Mouse (Mus musculus) adrenal gland, postnatal 14 days (tissue): ENCODE data around the gene Lactb. TPM values are rescaled to one million over a fixed set of nuclear protein-coding genes. Genes with fewer than 3 reads are reported as not detected.
"Not testable (repeated sequence)": the region's sequence is repeated elsewhere in the genome, so short reads cannot be mapped to it uniquely, and the experiment has no call there.

Source experiments
- DNase-seq: peaks from one replicate; pipeline ENCODE4 v3.0.0; 2021; ENCODE audit warnings: mixed read lengths
- total RNA-seq: library from RNA; stranded (reverse); gene quantifications from 2 replicates; pipeline ENCODE4 v1.2.3, GENCODE M21; 2021

Lactb gene
- total RNA-seq, 1 experiment from 2014 or later, result 20.8 TPM

DNA sequence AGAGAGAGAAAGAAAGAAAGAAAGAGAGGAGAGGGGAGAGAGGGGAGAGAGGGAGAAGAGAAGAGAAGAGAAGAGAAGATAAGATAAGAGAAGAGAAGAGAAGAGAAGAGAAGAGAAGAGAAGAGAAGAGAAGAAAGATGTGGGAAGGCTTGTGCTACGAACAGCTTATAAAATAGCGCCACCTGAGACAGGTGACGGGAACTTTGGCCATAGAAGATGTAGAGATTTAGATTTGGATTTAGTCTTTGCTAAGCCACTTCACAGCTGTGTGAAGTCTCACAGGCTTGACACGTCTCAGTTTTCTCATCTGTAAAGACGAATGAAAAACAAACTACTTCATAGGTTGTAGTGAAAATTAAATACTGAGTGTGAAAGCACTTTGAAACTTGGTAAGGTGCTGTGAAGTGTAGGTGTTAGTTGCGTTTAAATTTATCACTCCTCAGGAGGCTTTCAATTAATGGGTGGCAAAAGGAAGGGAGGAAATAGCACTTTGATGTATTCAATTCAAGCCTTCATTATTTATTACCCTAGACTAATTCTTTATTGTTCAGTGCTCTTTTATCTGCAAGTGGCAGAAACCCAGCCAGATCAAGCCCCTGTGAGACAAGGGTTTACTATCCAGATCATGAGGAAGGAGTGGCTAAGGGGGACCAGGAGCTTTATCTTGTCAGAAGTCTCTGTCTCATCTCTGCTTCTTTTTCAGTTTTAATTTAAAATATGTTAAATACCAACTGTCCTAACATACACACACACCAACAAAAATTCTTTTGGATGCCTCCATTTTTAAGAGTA lies 54.6 kb downstream of the Lactb start:
- DNase-seq, result no peak

DNA sequence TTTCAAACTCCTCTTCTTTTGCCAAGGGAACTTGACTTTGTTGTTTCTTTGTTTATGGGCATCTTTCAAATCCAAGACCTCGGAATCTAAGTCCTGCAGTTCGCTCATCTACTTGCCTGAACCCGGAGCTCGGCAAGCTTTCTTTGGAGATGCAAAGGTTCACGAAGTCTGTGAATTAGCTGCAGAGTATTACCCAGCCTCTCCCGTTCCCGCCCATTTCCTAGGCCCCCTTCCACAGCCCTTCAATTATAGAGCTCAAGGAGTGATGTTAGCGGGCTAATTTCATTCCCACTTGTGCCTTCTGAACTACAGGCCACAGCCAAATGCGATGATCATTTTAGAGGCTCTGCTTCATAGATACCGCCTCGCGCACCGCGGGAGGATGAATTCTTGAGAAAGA lies 55.3 kb downstream of the Lactb start:
- DNase-seq, result no peak

DNA sequence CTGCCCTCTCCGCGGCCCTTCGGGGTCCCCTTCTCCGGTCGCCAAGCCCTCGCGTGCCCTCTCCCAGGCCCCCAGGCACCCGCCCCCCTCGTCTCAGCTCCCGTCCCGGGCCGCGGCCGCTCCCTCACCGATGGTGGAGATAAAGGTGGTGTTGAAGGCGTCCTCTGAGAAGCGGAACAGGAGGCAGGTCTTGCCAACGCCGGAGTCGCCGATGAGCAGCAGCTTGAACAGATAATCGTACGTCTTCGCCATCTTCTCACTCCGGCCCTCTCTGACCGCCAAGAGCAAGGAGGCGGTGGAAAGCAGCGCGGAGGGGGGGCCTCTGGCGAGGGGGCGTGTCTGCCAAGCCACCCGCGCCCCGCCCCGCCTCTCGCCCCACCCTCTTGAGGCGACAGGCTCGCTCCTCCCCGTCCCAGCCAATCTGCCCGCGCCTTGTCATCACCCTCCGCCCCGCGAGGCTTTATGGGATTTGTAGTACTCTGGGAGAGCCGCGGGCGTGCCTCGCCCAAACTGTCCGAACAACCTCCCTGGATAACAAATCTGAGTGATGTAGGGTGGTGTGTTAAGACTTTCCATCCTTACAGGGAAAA lies 55.8 kb downstream of the Lactb start, which contains the start of gene Rab8b:
TSS of gene Rab8b (minus strand) at position 306 of the 590 bp plus-strand sequence.
- peak; percentile 99 for DNase-seq

DNA sequence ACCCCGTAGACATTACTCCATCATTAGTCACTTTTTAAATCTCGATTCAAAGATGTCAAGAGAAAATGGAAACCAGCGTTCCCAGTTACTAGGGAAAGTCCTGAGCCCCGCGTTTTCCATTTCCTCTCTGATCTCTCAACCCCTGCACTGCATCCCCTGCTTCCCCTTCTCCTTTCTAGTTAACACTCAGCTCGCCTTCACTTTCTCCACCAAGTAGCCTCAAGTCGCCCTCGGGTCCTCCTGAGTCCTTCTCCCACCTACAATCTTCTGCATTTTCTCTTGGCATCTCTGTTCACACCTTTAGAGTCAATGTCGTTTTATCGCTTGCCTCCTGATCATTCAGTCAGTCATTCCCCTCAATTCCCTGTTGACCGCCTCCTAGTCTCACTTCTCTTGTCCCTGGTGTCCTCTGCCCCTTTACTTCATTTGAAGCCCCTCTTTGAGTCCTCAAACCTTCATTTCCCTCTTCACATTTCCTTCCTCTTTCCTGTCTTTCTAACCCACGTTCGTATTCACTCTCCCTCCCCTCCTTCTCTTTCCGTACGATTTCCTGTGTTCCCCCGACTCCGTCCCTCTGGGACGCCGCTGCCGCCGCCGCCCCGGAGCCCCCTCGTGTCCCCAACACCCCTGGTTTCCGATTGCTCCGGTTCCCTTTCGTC lies 56.5 kb downstream of the Lactb start:
- no peak for DNase-seq

DNA sequence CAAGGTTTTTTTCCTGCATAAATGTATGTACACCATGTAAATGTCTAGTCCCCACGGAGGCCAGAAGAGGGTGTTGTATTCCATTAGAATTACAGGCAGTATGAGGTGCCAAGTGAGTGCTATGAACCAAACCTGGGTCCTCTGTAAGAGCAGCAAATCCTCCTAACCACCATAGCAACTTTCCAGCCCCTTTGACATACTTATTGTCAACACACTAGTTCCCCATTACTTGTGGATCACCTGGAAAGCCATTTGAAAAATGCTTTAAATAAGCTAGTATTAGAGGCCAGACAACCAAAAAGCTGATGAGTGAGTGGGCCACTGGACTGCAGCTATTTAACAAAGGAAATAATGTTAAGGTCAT lies 57.4 kb downstream of the Lactb start:
- DNase-seq, result no peak

DNA sequence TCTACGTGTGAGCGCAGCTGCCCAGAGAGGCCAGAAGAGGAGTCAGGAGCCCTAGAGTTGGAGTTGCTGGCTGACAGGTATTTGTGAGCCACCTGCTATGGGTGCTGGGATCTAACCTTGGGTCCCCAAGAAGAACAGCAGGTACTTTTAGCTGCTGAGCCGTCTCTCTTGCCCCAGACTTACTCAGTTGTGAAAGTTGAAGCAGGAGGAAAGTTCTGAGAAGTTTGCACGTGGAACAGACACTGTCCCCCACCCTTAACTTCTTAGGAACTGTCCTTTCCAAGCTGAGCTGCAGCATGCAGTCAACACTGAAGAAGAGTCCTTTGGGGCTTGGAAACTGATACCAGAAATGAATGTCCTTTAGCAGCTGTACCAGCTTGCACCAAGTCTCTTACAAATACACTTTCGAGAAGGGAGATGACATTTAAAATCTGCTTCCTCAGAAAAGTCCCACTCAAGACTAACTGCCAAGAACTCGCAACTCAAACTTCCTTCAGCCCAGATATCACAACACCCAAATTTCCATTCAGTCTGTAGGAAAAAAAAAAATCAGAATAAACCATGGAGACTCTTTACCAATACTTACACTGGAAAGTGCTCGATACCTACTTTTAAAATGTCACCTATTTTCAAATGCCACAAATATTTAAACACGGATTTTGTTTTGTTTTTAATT lies 57.9 kb downstream of the Lactb start:
- no peak for DNase-seq

DNA sequence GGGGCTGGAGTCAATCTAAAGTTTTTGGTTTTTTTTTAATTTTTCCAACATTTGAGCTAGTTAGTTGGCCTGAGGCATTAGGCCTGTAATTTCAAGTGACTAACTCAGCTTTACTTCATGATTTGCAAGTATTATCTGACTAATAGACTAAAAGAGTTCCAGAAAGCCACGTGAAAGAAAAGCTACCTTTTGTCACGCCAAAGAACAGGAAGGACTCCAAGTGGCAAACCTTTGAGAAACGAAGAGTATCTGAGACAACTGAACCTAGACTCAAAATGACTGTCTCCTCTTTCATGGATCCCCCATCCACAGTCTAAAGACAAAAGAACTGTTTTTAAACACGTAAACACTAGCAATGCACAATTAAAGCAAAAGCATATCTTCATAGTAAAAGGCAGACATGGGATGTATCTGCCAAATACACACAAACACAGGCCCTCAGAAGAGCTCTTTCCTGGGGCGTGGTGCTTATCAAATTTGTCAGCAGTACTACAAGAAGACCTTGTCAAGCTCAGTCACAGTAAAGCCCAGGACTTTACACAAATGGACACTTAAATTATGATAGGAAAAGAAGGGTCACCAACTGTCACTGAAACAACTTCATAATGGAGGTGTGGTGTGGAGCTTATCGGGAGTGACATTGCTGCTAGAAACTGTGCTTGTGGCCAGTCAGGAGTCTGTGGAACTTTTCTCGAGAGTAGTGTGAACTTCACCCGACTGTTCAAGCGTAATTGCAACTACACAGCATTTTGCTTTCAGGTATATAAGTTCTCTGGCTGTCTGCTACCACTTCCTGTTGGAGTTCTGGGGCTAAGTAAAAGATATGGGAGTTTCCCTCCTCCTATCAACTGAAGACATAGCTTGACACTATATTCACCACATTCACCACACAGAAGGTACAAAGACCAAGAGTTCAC lies 59.2 kb downstream of the Lactb start:
- DNase-seq, result no peak

DNA sequence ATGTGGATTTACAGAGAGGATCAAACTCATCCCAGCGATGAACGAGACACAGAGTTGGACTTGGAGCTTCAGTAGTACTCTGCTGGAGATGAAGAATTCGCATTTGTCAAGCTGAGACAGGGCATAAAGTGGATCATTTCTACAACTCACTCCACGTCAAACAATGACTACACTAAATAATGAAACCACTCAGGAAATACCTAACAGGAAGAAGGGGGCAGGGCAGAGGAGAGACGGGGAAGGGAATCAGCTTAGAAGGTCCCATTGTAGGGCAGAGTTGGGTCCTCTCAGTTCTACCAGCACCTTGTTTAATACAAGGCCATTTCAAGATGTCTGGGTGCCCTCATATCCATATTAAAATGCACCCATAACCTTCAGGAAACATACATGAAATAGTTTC lies 59.9 kb downstream of the Lactb start:
- no peak for DNase-seq

DNA sequence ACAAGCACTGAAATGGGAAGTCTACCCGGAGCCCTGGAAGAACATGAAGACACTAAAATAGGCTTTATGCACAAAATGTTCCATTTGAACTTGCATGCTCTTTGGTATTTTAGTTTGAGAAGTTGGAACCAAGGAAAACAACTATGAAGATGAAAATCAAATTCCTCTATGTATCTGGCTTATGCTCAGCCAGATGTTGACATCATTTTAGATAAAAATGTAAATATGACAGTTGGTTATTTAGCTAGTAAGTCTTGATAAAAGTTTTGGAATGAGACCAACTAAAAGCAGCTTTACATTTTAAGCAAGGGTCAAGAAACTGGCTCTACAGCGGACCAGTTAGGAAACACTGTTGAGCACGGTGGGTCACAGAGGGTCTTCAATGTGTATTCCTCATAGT lies 60.7 kb downstream of the Lactb start:
- DNase-seq, result no peak

DNA sequence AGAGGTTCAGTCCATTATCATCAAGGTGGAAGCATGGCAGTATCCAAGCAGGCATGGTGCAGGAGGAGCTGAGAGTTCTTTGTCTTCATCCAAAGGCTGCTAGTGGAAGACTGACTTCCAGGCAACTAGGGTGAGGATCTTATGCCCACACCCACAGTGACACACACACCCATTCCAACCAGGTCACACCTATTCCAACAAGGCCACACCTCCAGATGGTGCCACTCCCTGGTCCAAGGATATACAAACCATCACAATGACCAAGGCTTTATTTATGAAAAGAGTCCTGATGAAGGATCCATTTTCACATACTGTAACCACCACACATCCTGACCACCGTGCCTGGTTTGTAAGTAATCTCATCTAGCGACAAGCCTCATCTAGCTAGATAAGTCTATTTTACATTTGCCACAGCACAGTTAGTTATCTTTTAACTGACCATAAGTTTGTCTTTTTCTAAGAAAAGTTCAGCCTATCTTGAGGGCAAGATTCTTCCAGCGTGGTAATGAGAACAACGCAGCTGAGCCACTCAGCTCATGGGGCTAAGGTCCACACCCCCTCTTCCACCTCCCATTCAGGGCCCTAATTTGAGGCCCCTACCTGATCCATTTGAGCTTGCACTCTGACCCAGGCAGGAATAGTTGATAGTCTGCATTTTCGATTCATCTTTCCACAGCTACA lies 61.9 kb downstream of the Lactb start:
- not testable (repeated sequence) for DNase-seq

DNA sequence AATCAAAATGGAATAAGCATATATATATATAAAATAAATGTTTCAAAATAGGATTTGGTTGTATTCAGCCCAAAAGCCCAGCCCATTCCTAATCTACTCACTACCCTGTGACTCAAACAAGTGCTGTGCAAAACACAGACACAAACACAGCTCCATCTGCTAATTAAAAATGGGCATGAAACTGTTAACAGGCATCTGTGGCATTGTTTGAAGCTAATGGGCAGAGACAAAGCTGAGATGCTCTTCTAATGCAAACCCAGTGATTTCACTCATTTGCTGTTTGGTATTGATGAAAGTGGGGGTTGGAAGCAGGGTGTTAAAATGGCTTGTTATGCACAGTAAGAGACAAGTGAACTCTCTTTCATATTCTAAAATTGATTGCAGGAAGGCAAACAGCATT lies 63.0 kb downstream of the Lactb start:
- no peak for DNase-seq

DNA sequence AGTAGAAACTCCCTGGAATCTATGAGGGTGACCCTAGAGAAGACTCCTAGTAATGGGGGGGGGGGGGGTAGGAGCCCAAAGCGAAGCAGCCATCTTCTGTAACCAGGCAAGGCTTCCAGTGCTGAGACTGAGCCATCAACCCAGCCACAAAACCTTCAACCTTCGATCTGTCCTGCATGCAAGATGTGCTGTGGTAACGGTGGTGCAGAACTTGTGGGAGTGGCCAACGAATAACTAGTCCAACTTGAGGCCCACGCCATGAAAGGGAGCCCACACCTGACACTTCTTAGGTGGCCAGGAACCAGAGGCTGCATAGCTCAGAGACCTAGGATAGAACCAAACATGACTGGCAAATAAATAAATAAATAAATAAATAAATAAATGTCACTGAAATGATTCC lies 64.6 kb downstream of the Lactb start:
- no peak for DNase-seq

DNA sequence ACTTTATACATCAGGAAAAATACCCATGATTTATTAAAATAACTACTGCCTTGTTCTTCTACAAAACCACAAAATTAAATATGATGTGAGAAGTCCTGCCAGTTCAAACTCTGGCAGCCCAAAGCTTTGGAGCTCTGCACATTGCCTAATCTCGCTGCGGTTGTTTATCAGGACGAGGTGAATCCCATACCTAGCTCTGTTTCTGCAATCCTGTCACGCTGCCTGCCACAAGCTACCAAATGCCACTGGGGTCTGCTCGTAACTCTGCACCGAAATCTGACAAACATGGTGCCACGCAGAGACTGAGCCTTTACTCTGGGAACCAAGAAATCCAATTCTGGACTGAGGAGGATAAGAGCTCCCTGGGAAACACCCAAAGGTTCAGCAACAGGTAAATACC lies 65.4 kb downstream of the Lactb start:
- no peak for DNase-seq

DNA sequence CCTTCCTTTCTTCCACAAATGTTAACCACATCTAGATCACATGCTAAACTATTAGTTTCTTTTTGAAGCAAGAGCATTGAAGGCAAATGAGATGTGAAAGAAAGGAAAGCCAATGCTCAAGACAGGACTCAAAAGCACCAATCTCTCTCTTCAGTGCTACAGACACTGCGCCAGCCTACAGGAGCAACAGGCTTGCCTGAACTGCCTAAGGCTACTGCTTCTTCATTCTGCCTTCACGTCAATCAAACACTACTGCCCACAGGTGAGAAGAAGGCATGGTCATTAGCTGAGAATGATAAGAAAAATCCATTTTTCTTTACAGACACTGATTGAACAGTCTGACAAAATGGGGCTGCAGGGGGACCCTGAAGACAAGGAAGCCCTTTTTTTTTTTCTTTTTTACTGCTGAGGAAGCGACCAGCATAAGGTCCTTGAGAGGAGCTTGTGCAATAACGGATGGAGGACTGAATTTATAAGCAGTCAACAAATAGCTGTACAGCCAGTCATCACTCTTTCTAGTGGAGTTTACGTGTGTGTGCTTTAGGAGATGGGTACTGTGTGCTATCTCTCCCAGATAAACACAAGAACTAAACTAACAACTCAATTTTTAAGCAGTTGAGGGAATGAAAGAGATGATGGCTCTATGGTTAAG lies 67.4 kb downstream of the Lactb start:
- DNase-seq, result no peak

DNA sequence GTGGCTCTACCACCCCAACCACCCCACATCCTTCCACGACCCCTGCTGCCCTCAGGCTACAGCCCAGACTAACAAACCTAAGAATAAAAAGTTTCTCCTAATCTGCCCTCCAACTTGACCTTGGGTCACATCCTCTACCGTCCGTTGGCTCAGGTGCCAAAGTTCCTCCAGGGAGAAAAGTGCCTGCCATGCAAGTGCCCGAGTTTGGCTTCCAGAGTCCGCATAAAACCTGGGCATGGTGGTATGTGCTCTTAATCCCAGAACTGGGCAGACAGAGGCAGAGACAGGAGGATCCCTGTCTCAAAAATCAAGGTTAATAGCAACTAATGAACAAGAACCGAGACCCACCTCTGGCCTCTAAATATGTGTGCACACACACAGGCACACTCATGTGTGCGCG lies 68.2 kb downstream of the Lactb start:
- DNase-seq, result no peak

DNA sequence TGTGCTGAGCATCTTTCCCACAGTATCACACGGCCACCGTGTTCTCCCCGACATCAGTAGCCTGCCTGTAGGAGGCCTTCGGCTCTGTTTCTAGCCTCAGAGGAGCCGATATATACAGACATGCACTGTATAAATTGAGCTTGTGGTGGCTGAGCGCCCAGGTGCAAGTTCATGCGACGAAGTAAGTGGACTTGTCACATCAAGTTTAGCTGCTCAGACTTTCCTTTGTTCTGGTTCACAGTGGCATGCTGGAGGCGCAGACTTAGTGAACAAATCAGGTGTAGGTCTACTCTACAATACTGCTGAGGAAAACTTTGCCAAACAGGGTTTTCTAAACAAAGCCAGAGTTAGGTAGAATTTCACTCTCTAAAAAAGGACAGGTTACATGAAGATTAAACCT lies 69.3 kb downstream of the Lactb start:
- no peak for DNase-seq
